Mouse (Mus musculus) olfactory bulb, adult 2 months (tissue): ENCODE measurements around the gene Gm7579.

Experiments
- CTCF ChIP-seq: fragments of 200-500 bp; IDR thresholded peaks from 2 replicates; pipeline ENCODE4 v1.5.1; 2012; ENCODE audit warnings: low read depth, mild to moderate bottlenecking, low read length, moderate library complexity; ENCODE audit not compliant: insufficient read depth
- POLR2A ChIP-seq: fragments of 200-500 bp; IDR thresholded peaks from 2 replicates; pipeline ENCODE4 v1.6.1; 2012; ENCODE audit warnings: mild to moderate bottlenecking, low read depth, low read length, moderate library complexity; ENCODE audit not compliant: insufficient read depth

DNA sequence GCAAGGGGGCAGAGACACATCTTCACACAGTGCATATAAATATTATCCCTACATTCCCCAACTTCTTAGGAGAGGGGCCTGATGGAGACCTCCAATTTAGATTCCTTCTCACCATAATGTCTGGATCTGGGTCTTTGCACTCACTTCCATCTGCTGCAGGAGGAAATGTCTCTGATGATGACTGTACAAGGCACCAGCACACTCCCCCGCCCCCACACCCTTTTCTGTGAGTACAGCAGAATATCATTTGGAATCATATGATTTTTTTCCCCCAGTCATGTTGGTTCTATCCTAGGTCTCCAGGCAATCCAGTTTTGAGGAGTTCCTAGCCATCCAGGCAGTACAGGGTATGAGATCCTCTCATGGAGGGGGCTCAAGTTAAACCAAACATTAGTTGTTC lies 33.0 kb upstream of the Gm7579 start:
- TF ChIP-seq CTCF (no peak), POLR2A (no peak)
